18 mouse cellular contexts compared by ENCODE assay signal in the genomic region with DNA sequence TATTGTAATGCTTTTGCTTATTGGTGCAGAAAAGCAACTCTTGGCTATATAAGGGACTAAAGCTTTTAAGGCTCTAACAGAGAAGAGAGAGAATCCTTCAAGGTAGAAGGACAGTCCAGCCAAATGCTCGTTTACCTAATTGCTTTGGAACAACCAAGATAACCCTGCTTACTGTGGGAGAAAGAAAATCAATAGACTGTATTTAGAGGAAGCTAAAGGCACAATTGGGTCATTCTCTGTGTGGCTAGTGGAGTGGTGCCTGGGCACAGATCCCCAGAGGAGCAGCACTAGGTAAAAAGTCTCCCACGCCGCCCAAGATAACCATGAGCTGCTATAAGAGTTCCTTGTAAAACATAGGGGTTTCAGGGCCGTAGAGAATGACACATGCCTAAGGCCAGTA.
"Had no signal": no experiment of that assay in that cellular context is flagged by ENCODE, and none has a peak within 500 bp of the region (broad histone marks: within the 10 kb centered on the region; RNA-seq: fewer than 3 reads in every experiment).

No protein-coding gene starts in this region.

- H3K4me3 ChIP-seq: liver, embryonic 15.5 days; midbrain, embryonic 10.5 days; myocyte; neural tube, embryonic 13.5 days; neural tube, embryonic 15.5 days had no signal

- H3K9me3 ChIP-seq: liver, embryonic 15.5 days; midbrain, embryonic 10.5 days; neural tube, embryonic 13.5 days; neural tube, embryonic 15.5 days had no signal

- H3K4me2 ChIP-seq: liver, embryonic 15.5 days; lung, embryonic 14.5 days; neural tube, embryonic 13.5 days; neural tube, embryonic 15.5 days had no signal

- H3K27ac ChIP-seq: liver, embryonic 15.5 days; midbrain, embryonic 10.5 days; neural tube, embryonic 13.5 days; neural tube, embryonic 15.5 days had no signal

- H3K27me3 ChIP-seq: liver, embryonic 15.5 days; neural tube, embryonic 13.5 days; neural tube, embryonic 15.5 days had no signal

- DNase-seq: lung, adult 18-20 months; lung, embryonic 14.5 days; lung, postnatal 10 days; lung, postnatal 4 days; midbrain, embryonic 14.5 days; right cerebral cortex, adult 18-20 months; right cerebral cortex, postnatal 25 days; right cerebral cortex, postnatal 4 days; spleen, adult 18-20 months; thymus, adult 18-20 months; thymus, postnatal 14 days; thymus, postnatal 36 days had no signal

- ATAC-seq: midbrain, embryonic 16.5 days had no signal

- H3K36me3 ChIP-seq: liver, embryonic 15.5 days; midbrain, embryonic 10.5 days; neural tube, embryonic 13.5 days; neural tube, embryonic 15.5 days had no signal

- H3K4me1 ChIP-seq: liver, embryonic 15.5 days; midbrain, embryonic 10.5 days; neural tube, embryonic 15.5 days had no signal

- H3K9ac ChIP-seq: liver, embryonic 15.5 days; lung, embryonic 14.5 days; neural tube, embryonic 13.5 days; neural tube, embryonic 15.5 days had no signal
